22 mouse cellular contexts compared by ENCODE assay signal in genomic region chr16:57573831-57574230, GRCm38 (mm10).
"Had no signal": no experiment of that assay in that cellular context is flagged by ENCODE, and none has a peak within 500 bp of the region (broad histone marks: within the 10 kb centered on the region; RNA-seq: fewer than 3 reads in every experiment).

No protein-coding gene starts in this region.

- DNase-seq: kidney, adult 9 months; kidney, postnatal 14 days; kidney, postnatal 4 days; layer of hippocampus, adult 9-11 months; liver; lung, adult 18-20 months; lung, postnatal 14 days; right cerebral cortex, adult 18-20 months; right cerebral cortex, postnatal 14 days; right cerebral cortex, postnatal 4 days; thymus, adult 18-20 months; thymus, postnatal 4 days had no signal

- H3K4me3 ChIP-seq: limb, embryonic 10.5 days; limb, embryonic 13.5 days; liver, embryonic 12.5 days; liver, embryonic 15.5 days; lung, embryonic 15.5 days; midbrain, embryonic 12.5 days; midbrain, embryonic 15.5 days; neural tube, embryonic 12.5 days; neural tube, embryonic 15.5 days had no signal

- H3K27ac ChIP-seq: limb, embryonic 10.5 days; limb, embryonic 13.5 days; liver, embryonic 12.5 days; liver, embryonic 15.5 days; lung, embryonic 15.5 days; macrophage; midbrain, embryonic 12.5 days; midbrain, embryonic 15.5 days; neural tube, embryonic 12.5 days; neural tube, embryonic 15.5 days had no signal
